18 mouse cellular contexts compared by ENCODE assay signal in the genomic region with DNA sequence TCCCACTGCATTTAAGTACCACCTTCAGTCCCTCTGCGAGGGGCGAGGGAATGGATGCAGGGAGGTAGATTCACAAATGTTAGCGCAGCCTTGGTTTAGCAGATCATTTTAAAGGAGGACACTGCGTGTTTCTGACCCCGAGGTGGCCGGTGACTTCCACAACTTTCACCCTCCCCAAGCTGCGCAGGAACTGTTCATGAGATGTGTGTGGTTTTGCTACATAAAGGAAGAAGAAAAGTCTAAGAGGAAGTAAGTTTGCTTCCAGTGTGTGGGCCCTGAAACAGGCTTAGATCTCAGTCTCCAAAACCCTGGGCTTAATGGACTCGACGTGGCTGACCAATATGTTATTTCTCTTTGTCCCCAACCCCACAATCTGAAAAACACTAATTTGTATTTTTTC. TPM values are rescaled to one million over a fixed set of nuclear protein-coding genes. Genes with fewer than 3 reads are reported as not detected.
DNase-seq lines count a peak whose midpoint lies in the region; ATAC-seq and TF ChIP-seq lines count a peak whose summit lies in the region.
"Had no signal": no experiment of that assay in that cellular context is flagged by ENCODE, and none has a peak within 500 bp of the region (broad histone marks: within the 10 kb centered on the region; RNA-seq: fewer than 3 reads in every experiment).

No protein-coding gene starts in this region.

- H3K9ac ChIP-seq in kidney, embryonic 14.5 days (ENCODE audit: low read depth, low read length) = no peak overlapping the region
- peak overlapping the region; percentile 52 for H3K9ac ChIP-seq in CH12.LX (ENCODE audit: insufficient read depth, low read depth)
- no peak overlapping the region for H3K9ac ChIP-seq in liver, embryonic 11.5 days (ENCODE audit: low read depth, low read length)
- H3K9ac ChIP-seq: liver, embryonic 14.5 days; neural tube, embryonic 12.5 days had no signal

- in situ Hi-C loops in CH12.LX (cut with MboI; ENCODE audit: low pct_ligation_motif_present, low pct_unique_long_range_greater_than_20kb, low sequenced_read_pairs) = no loop called here

- DNase-seq in kidney, adult 2 months = peak; percentile 9
- DNase-seq in CH12.LX (ENCODE audit: extremely low read depth) = no peak
- no peak for DNase-seq in liver, embryonic 11.5 days (ENCODE audit: low spot score)
- no peak for DNase-seq in cerebellum, postnatal 25 days
- no peak for DNase-seq in urinary bladder, adult 18-20 months (ENCODE audit: low spot score in 2 of 2)
- no peak for DNase-seq in kidney, postnatal 25 days
- DNase-seq: adrenal gland, postnatal 14 days; cerebellum, adult 9-10 months; heart, postnatal 14 days; kidney, adult 8-10 months; lung, postnatal 14 days; thymus, adult 18-20 months had no signal

- TF ChIP-seq POLR2A in kidney, adult 2 months (IDR thresholded peaks at IDR 0.05; ENCODE audit: low read depth, low read length) = no peak
- TF ChIP-seq POLR2A in CH12.LX (IDR thresholded peaks at IDR 0.05; ENCODE audit: low read depth, low read length) = peak; percentile 29; the same call in 1 of the 2 replicates

- WGBS in kidney, adult 2 months = 89% methylated on average over 9 of the region's 9 CpGs
- WGBS in kidney, embryonic 14.5 days = 67% methylated on average over 9 of the region's 9 CpGs
- 54% methylated on average over 9 of the region's 9 CpGs for WGBS in liver, embryonic 11.5 days

- dilution Hi-C loops in CH12.LX (cut with MboI; ENCODE audit: extremely low pct_ligation_motif_present, extremely low pct_unique_long_range_greater_than_20kb, low sequenced_read_pairs) = no loop called here

- TF ChIP-seq EP300 in CH12.LX (IDR thresholded peaks at IDR 0.05; ENCODE audit: low read length) = 0 out of 2 replicates have a peak, but pooled peaks have one; percentile 33

- peaks cover 10% of the 10 kb centered on the region for H3K79me2 ChIP-seq in CH12.LX (replicated peaks; ENCODE audit: control insufficient read depth, extremely low read depth, insufficient read depth, poor library complexity, severe bottlenecking)

- no peaks in the 10 kb centered on the region for H3K9me3 ChIP-seq in kidney, embryonic 14.5 days (ENCODE audit: control insufficient read depth, low read length)
- no peaks in the 10 kb centered on the region for H3K9me3 ChIP-seq in CH12.LX (replicated peaks; ENCODE audit: low read length)
- no peaks in the 10 kb centered on the region for H3K9me3 ChIP-seq in liver, embryonic 11.5 days (ENCODE audit: control insufficient read depth, low read length)
- H3K9me3 ChIP-seq: neural tube, embryonic 12.5 days had no signal

- no peaks in the 10 kb centered on the region for H3K27me3 ChIP-seq in kidney, adult 2 months (replicated peaks; ENCODE audit: control insufficient read depth, insufficient read depth, low read length)
- H3K27me3 ChIP-seq in kidney, embryonic 14.5 days (ENCODE audit: control insufficient read depth, insufficient read depth, low read length) = no peaks in the 10 kb centered on the region
- no peaks in the 10 kb centered on the region for H3K27me3 ChIP-seq in CH12.LX (replicated peaks)
- peaks cover 32% of the 10 kb centered on the region for H3K27me3 ChIP-seq in liver, embryonic 11.5 days (replicated peaks; ENCODE audit: control insufficient read depth, insufficient read depth, low read length)
- H3K27me3 ChIP-seq: neural tube, embryonic 12.5 days had no signal

- H3K4me3 ChIP-seq in kidney, adult 2 months (ENCODE audit: insufficient read depth, low read depth, low read length) = no peak overlapping the region
- H3K4me3 ChIP-seq in kidney, embryonic 14.5 days (ENCODE audit: low read length) = no peak overlapping the region
- no peak overlapping the region for H3K4me3 ChIP-seq in CH12.LX (replicated peaks in 1 of 3; ENCODE audit: low read depth in 2 of 3, low read length in 2 of 3, poor library complexity in 1 of 3)
- H3K4me3 ChIP-seq in brown adipose tissue, adult 24 weeks (ENCODE audit: insufficient read depth, low read depth, low read length) = no peak overlapping the region
- H3K4me3 ChIP-seq in liver, embryonic 11.5 days (ENCODE audit: low read depth, low read length) = no peak overlapping the region
- H3K4me3 ChIP-seq: neural tube, embryonic 12.5 days had no signal

- no peaks in the 10 kb centered on the region for H3K4me1 ChIP-seq in kidney, adult 2 months (ENCODE audit: control insufficient read depth, insufficient read depth, low read length)
- peaks cover 9% of the 10 kb centered on the region; the same call in 1 of the 2 replicates for H3K4me1 ChIP-seq in kidney, embryonic 14.5 days (ENCODE audit: control insufficient read depth, insufficient read depth, low read length)
- H3K4me1 ChIP-seq in CH12.LX (ENCODE audit: control insufficient read depth in 1 of 2, insufficient read depth in 2 of 2) = peaks cover 47 to 95% of the 10 kb centered on the region in 2 experiments
- peaks cover 46% of the 10 kb centered on the region for H3K4me1 ChIP-seq in brown adipose tissue, adult 24 weeks (ENCODE audit: control insufficient read depth, insufficient read depth, insufficient read length, low read length)
- peaks cover 47% of the 10 kb centered on the region for H3K4me1 ChIP-seq in liver, embryonic 11.5 days (replicated peaks; ENCODE audit: control insufficient read depth, insufficient read depth, low read length)

- ATAC-seq in kidney, embryonic 14.5 days (ENCODE audit: low FRiP score, low TSS enrichment) = no peak
- no peak for ATAC-seq in liver, embryonic 11.5 days (replicated peaks; ENCODE audit: low FRiP score)
- ATAC-seq: CD4-positive, CD25-positive, alpha-beta regulatory T cell, adult 4 months; hindbrain, postnatal 0 days had no signal

- no peak for TF ChIP-seq CTCF in kidney, adult 2 months (conservative IDR thresholded peaks at IDR 0.05; ENCODE audit: insufficient read depth, insufficient read length, low read depth, low read length)
- no peak for TF ChIP-seq CTCF in CH12.LX (conservative IDR thresholded peaks at IDR 0.05 in 1 of 2, IDR thresholded peaks at IDR 0.05 in 1 of 2; ENCODE audit: low read depth in 2 of 2, low read length in 2 of 2)

- no peak overlapping the region for H3K27ac ChIP-seq in kidney, adult 2 months (ENCODE audit: insufficient read depth, low read depth, low read length)
- H3K27ac ChIP-seq in kidney, embryonic 14.5 days (ENCODE audit: low read depth, low read length) = no peak overlapping the region
- H3K27ac ChIP-seq in CH12.LX (ENCODE audit: insufficient read depth, low read depth) = peak overlapping the region; percentile 59; the same call in 1 of the 2 replicates
- H3K27ac ChIP-seq in brown adipose tissue, adult 24 weeks (replicated peaks; ENCODE audit: low read depth, low read length) = peak overlapping the region; percentile 72
- H3K27ac ChIP-seq in liver, embryonic 11.5 days (ENCODE audit: low read depth, low read length) = peak overlapping the region; percentile 23; the same call in 1 of the 2 replicates
- H3K27ac ChIP-seq: hindbrain, postnatal 0 days; liver, embryonic 14.5 days; neural tube, embryonic 12.5 days had no signal

- H3K4me2 ChIP-seq in kidney, embryonic 14.5 days (replicated peaks; ENCODE audit: low read depth, low read length) = no peak overlapping the region
- H3K4me2 ChIP-seq in CH12.LX (ENCODE audit: insufficient read depth, low read depth, poor library complexity, severe bottlenecking) = peak overlapping the region; percentile 67
- no peak overlapping the region for H3K4me2 ChIP-seq in liver, embryonic 11.5 days
- H3K4me2 ChIP-seq: neural tube, embryonic 12.5 days had no signal

- no peak; the same call in 1 of the 2 replicates for TF ChIP-seq RAD21 in CH12.LX (IDR thresholded peaks at IDR 0.05; ENCODE audit: low read depth, low read length)

- no peaks in the 10 kb centered on the region for H3K36me3 ChIP-seq in kidney, adult 2 months (ENCODE audit: control insufficient read depth, insufficient read depth, low read length)
- no peaks in the 10 kb centered on the region for H3K36me3 ChIP-seq in kidney, embryonic 14.5 days (ENCODE audit: control insufficient read depth, insufficient read depth, low read length)
- no peaks in the 10 kb centered on the region for H3K36me3 ChIP-seq in CH12.LX (replicated peaks in 1 of 2; ENCODE audit: control insufficient read depth in 1 of 2, insufficient read depth in 1 of 2, low read length in 1 of 2)
- H3K36me3 ChIP-seq in liver, embryonic 11.5 days (ENCODE audit: control insufficient read depth, insufficient read depth, low read length) = no peaks in the 10 kb centered on the region
- H3K36me3 ChIP-seq: neural tube, embryonic 12.5 days had no signal

TF ChIP-seq in CH12.LX, 34 proteins besides CTCF, POLR2A, EP300 and RAD21:
- no peak for TF ChIP-seq TCF12 (IDR thresholded peaks at IDR 0.05; ENCODE audit: low read depth, low read length)
- 0 out of 2 replicates have a peak, but pooled peaks have one; percentile 30 for TF ChIP-seq NRF1 (IDR thresholded peaks at IDR 0.05; ENCODE audit: low read depth, low read length)
- no peak for TF ChIP-seq MAZ (IDR thresholded peaks at IDR 0.05; ENCODE audit: low read depth, low read length)
- TF ChIP-seq ELF1 (IDR thresholded peaks at IDR 0.05; ENCODE audit: low read depth, low read length) = peak; percentile 30; the same call in 1 of the 2 replicates
- TF ChIP-seq SMC3 (IDR thresholded peaks at IDR 0.05; ENCODE audit: low read depth, low read length) = no peak
- TF ChIP-seq MYC (IDR thresholded peaks at IDR 0.05; ENCODE audit: low read depth, low read length) = 0 out of 2 replicates have a peak, but pooled peaks have one; percentile 23
- TF ChIP-seq TBP (conservative IDR thresholded peaks at IDR 0.05; ENCODE audit: low read depth, low read length) = 0 out of 2 replicates have a peak, but pooled peaks have one; percentile 46
- TF ChIP-seq USF2 (conservative IDR thresholded peaks at IDR 0.05; ENCODE audit: low read depth, low read length) = no peak

RNA-seq across cellular contexts. Expression of a gene that starts 14.6 kb away (rescaled TPM):
- polyA plus RNA-seq in kidney, adult 2 months (2012; rRNA removed) = 3.0 and 3.1 TPM in 2 replicates
- 0.49 and 1.5 TPM in 2 replicates for polyA plus RNA-seq in kidney, embryonic 14.5 days (2014; fragmentation: Nextera tagmentation; extraction: Ambion mirVana)
- 1.7 and 3.0 TPM in 2 replicates for total RNA-seq in CH12.LX (2012; rRNA removed)
- 0.34 TPM in 2 replicates for total RNA-seq in CH12.LX (2014; rRNA removed)
- 0.90 and 1.0 TPM in 2 replicates for polyA plus RNA-seq in CH12.LX (2012; ENCODE audit: insufficient read length, low read depth)
- 6.8 and 7.9 TPM in 2 replicates for polyA plus RNA-seq in brown adipose tissue, adult 24 weeks (2012; ENCODE audit: insufficient read depth, insufficient read length, missing spikeins)
- 2.3 and 2.8 TPM in 2 replicates for polyA plus RNA-seq in liver, embryonic 11.5 days (2014; fragmentation: Nextera tagmentation; extraction: Ambion mirVana)
- polyA plus RNA-seq: CD4-positive, CD25-positive, alpha-beta regulatory T cell, adult 4 months had no signal

Comparison
In these comparisons a context has a peak if more than half of its experiments do, and no peak if none do; other contexts are left out.
1. H3K27ac ChIP-seq: peak in CH12.LX (single experiment), brown adipose tissue, adult 24 weeks (single experiment) and liver, embryonic 11.5 days (single experiment); none in kidney, adult 2 months (single experiment) and kidney, embryonic 14.5 days (single experiment).